Mouse (Mus musculus) forebrain, embryonic 14.5 days (tissue): ENCODE data around the gene Fam83g. TPM values are rescaled to one million over a fixed set of nuclear protein-coding genes. Genes with fewer than 3 reads are reported as not detected.

Experiments used
- ATAC-seq: fragments of 200-750 bp; cut with Nextera tagmentation; 2 replicates; pipeline ENCODE4 v1.8.0; 2017; ENCODE audit warnings: mild to moderate bottlenecking, moderate library complexity
- DNase-seq: peaks from one replicate; pipeline ENCODE4 v3.0.0-alpha.2; 2015; ENCODE audit warnings: low spot score
- H3K27ac ChIP-seq: fragments of 300-500 bp; sonication (generic); 2 replicates; pipeline ENCODE4 v1.5.1; 2014; ENCODE audit warnings: low read depth, mild to moderate bottlenecking, control low read depth, low read length, moderate library complexity
- H3K27me3 ChIP-seq: fragments of 300-500 bp; sonication (generic); replicated peaks from 2 replicates; pipeline ENCODE4 v1.6.1; 2014; ENCODE audit warnings: low read length, control low read depth, mixed read lengths; ENCODE audit not compliant: control insufficient read depth, insufficient read depth
- H3K36me3 ChIP-seq: fragments of 300-500 bp; sonication (generic); 2 replicates; pipeline ENCODE4 v1.6.1; 2014; ENCODE audit warnings: low read length, control low read depth; ENCODE audit not compliant: control insufficient read depth, insufficient read depth
- H3K4me1 ChIP-seq: fragments of 300-500 bp; sonication (generic); 2 replicates; pipeline ENCODE4 v1.6.1; 2014; ENCODE audit warnings: antibody characterized with exemption, low read length, control low read depth; ENCODE audit not compliant: control insufficient read depth, insufficient read depth
- H3K4me2 ChIP-seq: fragments of 300-500 bp; sonication (generic); 2 replicates; pipeline ENCODE4 v1.6.1; 2014; ENCODE audit warnings: mild to moderate bottlenecking, control low read depth, low read length
- H3K4me3 ChIP-seq: fragments of 300-500 bp; sonication (generic); 2 replicates; pipeline ENCODE4 v1.5.1; 2014; ENCODE audit warnings: low read depth, low read length, control low read depth
- H3K9ac ChIP-seq: fragments of 300-500 bp; sonication (generic); 2 replicates; pipeline ENCODE4 v1.6.1; 2014; ENCODE audit warnings: mild to moderate bottlenecking, low read length, control low read depth, moderate library complexity
- H3K9me3 ChIP-seq: fragments of 300-500 bp; sonication (generic); replicated peaks from 2 replicates; pipeline ENCODE4 v1.6.1; 2016; ENCODE audit warnings: low read length, control low read depth, mixed read lengths; ENCODE audit not compliant: control insufficient read depth
- WGBS: fragments of 180-500 bp; shearing (Covaris S2); extraction: QIAGEN DNeasy Blood & Tissue Kit; methylation state at CpG from one replicate; pipeline ENCODE4 v1.1.7; 2014; 5-methylcytosine and 5-hydroxymethylcytosine counted together
- polyA plus RNA-seq: library from polyadenylated mRNA; unstranded; fragments of >200 nt; fragmentation: Nextera tagmentation; extraction: Ambion mirVana; gene quantifications from 2 replicates; pipeline ENCODE4 v1.2.1, GENCODE M21; 2014

Gene Fam83g
- polyA plus RNA-seq, 1 experiment from 2014 or later = 0.25 TPM

GRCm38 (mm10) chr11:61657432-61657831 is 26.5 kb upstream of the Fam83g start:
- ATAC-seq (no peak), DNase-seq (no peak)
- H3K36me3 ChIP-seq = no peaks in the 10 kb centered on the region
- H3K9me3 ChIP-seq = no peaks in the 10 kb centered on the region
- H3K9ac ChIP-seq = no peak overlapping the region
- no peaks in the 10 kb centered on the region for H3K4me1 ChIP-seq
- H3K27me3 ChIP-seq = no peaks in the 10 kb centered on the region
- no peak overlapping the region for H3K4me2 ChIP-seq
- WGBS = 84% methylated on average over 2 of the region's 2 CpGs
- H3K27ac ChIP-seq = no peak overlapping the region
- H3K4me3 ChIP-seq = no peak overlapping the region

- 92% methylated on average over 3 of the region's 3 CpGs for WGBS
- no peaks in the 10 kb centered on the region for H3K27me3 ChIP-seq
- H3K4me1 ChIP-seq = no peaks in the 10 kb centered on the region
- H3K27ac ChIP-seq = no peak overlapping the region
- DNase-seq (no peak), ATAC-seq (no peak)
- H3K36me3 ChIP-seq = no peaks in the 10 kb centered on the region
- no peak overlapping the region for H3K9ac ChIP-seq
- H3K4me3 ChIP-seq = no peak overlapping the region
- H3K9me3 ChIP-seq = no peaks in the 10 kb centered on the region
- H3K4me2 ChIP-seq = no peak overlapping the region
These were observed 25.4 kb upstream of the Fam83g start for GRCm38 (mm10) chr11:61658360-61658922.

- DNase-seq (no peak), ATAC-seq (no peak)
- Histone ChIP-seq H3K4me3 (no peak overlapping the region), H3K9me3 (no peaks in the 10 kb centered on the region), H3K36me3 (no peaks in the 10 kb centered on the region), H3K9ac (no peak overlapping the region), H3K4me1 (no peaks in the 10 kb centered on the region), H3K4me2 (no peak overlapping the region), H3K27me3 (no peaks in the 10 kb centered on the region), H3K27ac (no peak overlapping the region)
- WGBS = 81% methylated on average over 4 of the region's 4 CpGs
These were observed 24.7 kb upstream of the Fam83g start for GRCm38 (mm10) chr11:61659011-61659858.

- H3K27ac ChIP-seq = no peak overlapping the region
- WGBS = 87% methylated on average over 8 of the region's 8 CpGs
- no peaks in the 10 kb centered on the region for H3K27me3 ChIP-seq
- no peak overlapping the region for H3K4me3 ChIP-seq
- ATAC-seq (no peak), DNase-seq (no peak)
- H3K36me3 ChIP-seq = no peaks in the 10 kb centered on the region
- H3K4me1 ChIP-seq = no peaks in the 10 kb centered on the region
- no peaks in the 10 kb centered on the region for H3K9me3 ChIP-seq
- H3K9ac ChIP-seq = no peak overlapping the region
- no peak overlapping the region for H3K4me2 ChIP-seq
These were observed 23.9 kb upstream of the Fam83g start for GRCm38 (mm10) chr11:61660001-61660400.

- DNase-seq (no peak), ATAC-seq (no peak)
- H3K27ac ChIP-seq = no peak overlapping the region
- H3K36me3 ChIP-seq = no peaks in the 10 kb centered on the region
- 73% methylated on average over 7 of the region's 7 CpGs for WGBS
- no peaks in the 10 kb centered on the region for H3K9me3 ChIP-seq
- no peaks in the 10 kb centered on the region for H3K27me3 ChIP-seq
- no peak overlapping the region for H3K9ac ChIP-seq
- no peaks in the 10 kb centered on the region for H3K4me1 ChIP-seq
- no peak overlapping the region for H3K4me2 ChIP-seq
- H3K4me3 ChIP-seq = no peak overlapping the region
These were observed 23.0 kb upstream of the Fam83g start for GRCm38 (mm10) chr11:61660806-61661392.

GRCm38 (mm10) chr11:61662189-61662588 is 21.7 kb upstream of the Fam83g start:
- no peak overlapping the region for H3K27ac ChIP-seq
- 96% methylated on average over 5 of the region's 5 CpGs for WGBS
- ATAC-seq = no peak
- no peaks in the 10 kb centered on the region for H3K9me3 ChIP-seq
- no peaks in the 10 kb centered on the region for H3K4me1 ChIP-seq
- no peak for DNase-seq
- no peaks in the 10 kb centered on the region for H3K36me3 ChIP-seq
- no peak overlapping the region for H3K4me3 ChIP-seq
- H3K27me3 ChIP-seq = no peaks in the 10 kb centered on the region
- no peak overlapping the region for H3K4me2 ChIP-seq
- no peak overlapping the region for H3K9ac ChIP-seq

GRCm38 (mm10) chr11:61665401-61665800 is 18.5 kb upstream of the Fam83g start:
- Histone ChIP-seq H3K36me3 (no peaks in the 10 kb centered on the region), H3K9ac (no peak overlapping the region), H3K4me3 (no peak overlapping the region), H3K27ac (no peak overlapping the region), H3K4me2 (no peak overlapping the region), H3K9me3 (no peaks in the 10 kb centered on the region), H3K27me3 (no peaks in the 10 kb centered on the region), H3K4me1 (no peaks in the 10 kb centered on the region)
- ATAC-seq (no peak), DNase-seq (no peak)
- 87% methylated on average over 4 of the region's 4 CpGs for WGBS

- no peaks in the 10 kb centered on the region for H3K9me3 ChIP-seq
- H3K36me3 ChIP-seq = no peaks in the 10 kb centered on the region
- no peak overlapping the region for H3K4me3 ChIP-seq
- H3K4me1 ChIP-seq = no peaks in the 10 kb centered on the region
- H3K27me3 ChIP-seq = no peaks in the 10 kb centered on the region
- ATAC-seq (no peak), DNase-seq (peak; percentile 25)
- 45% methylated on average over 7 of the region's 7 CpGs for WGBS
- no peak overlapping the region for H3K27ac ChIP-seq
- no peak overlapping the region for H3K4me2 ChIP-seq
- no peak overlapping the region for H3K9ac ChIP-seq
These were observed 17.7 kb upstream of the Fam83g start for GRCm38 (mm10) chr11:61665991-61666799.
